Mouse (Mus musculus) CH12.LX (cell line): ENCODE results near the gene Alx3. TPM values are rescaled to one million over a fixed set of nuclear protein-coding genes. Genes with fewer than 3 reads are reported as not detected.

Experiments
- DNase-seq: peaks from one replicate; pipeline ENCODE4 v3.0.0-alpha.2; 2013; ENCODE audit errors: extremely low read depth
- H3K27ac ChIP-seq: 2 replicates; pipeline ENCODE4 v1.5.1; 2012; ENCODE audit warnings: low read depth, mild to moderate bottlenecking, control low read depth, moderate library complexity; ENCODE audit not compliant: insufficient read depth
- H3K27me3 ChIP-seq: replicated peaks from 2 replicates; pipeline ENCODE3; 2012; ENCODE audit warnings: inconsistent platforms
- H3K36me3 ChIP-seq, 2 experiments: replicated peaks in 1 of 2; 2 replicates each; pipeline versions ENCODE3 to v1.6.1; 2012; ENCODE audit warnings: inconsistent platforms in 1 of 2, low read length in 1 of 2, mild to moderate bottlenecking in 1 of 2, mixed read lengths in 1 of 2, moderate library complexity in 1 of 2; ENCODE audit not compliant: control insufficient read depth in 1 of 2, insufficient read depth in 1 of 2
- H3K4me1 ChIP-seq, 2 experiments: 2 replicates each; pipeline ENCODE4 v1.6.1; 2012; ENCODE audit warnings: inconsistent platforms in 1 of 2, moderate library complexity in 1 of 2; ENCODE audit not compliant: insufficient read depth in 2 of 2, control insufficient read depth in 1 of 2
- H3K4me2 ChIP-seq: 2 replicates; pipeline ENCODE4 v1.6.1; 2012; ENCODE audit warnings: low read depth, mild to moderate bottlenecking, control low read depth; ENCODE audit not compliant: poor library complexity, insufficient read depth, severe bottlenecking
- H3K4me3 ChIP-seq, 3 experiments: fragments of 150-350 bp in 1 of 3; sonication (generic) in 1 of 3; replicated peaks in 1 of 3; 2 replicates each; pipeline versions ENCODE3 to v1.5.1; 2011 to 2012; ENCODE audit warnings: low read depth in 2 of 3, low read length in 2 of 3, mild to moderate bottlenecking in 2 of 3, moderate library complexity in 2 of 3, control low read depth in 1 of 3, improper control_type of control experiment in 1 of 3, inconsistent platforms in 1 of 3, mixed read lengths in 1 of 3; ENCODE audit not compliant: poor library complexity in 1 of 3
- H3K79me2 ChIP-seq: replicated peaks from 2 replicates; pipeline ENCODE4 v1.6.1; 2012; ENCODE audit warnings: mild to moderate bottlenecking, moderate library complexity; ENCODE audit not compliant: control insufficient read depth, poor library complexity, insufficient read depth, severe bottlenecking; ENCODE audit errors: extremely low read depth
- H3K9ac ChIP-seq: 2 replicates; pipeline ENCODE4 v1.6.1; 2012; ENCODE audit warnings: low read depth, mild to moderate bottlenecking, control low read depth, moderate library complexity; ENCODE audit not compliant: insufficient read depth
- H3K9me3 ChIP-seq: replicated peaks from 2 replicates; pipeline ENCODE3; 2012; ENCODE audit warnings: low read length, inconsistent platforms, mixed read lengths
- CHD1 ChIP-seq: IDR thresholded peaks from 2 replicates; pipeline ENCODE4 v1.6.1; 2012; ENCODE audit warnings: low read depth, low read length, improper control_type of control experiment, inconsistent platforms
- CHD2 ChIP-seq: IDR thresholded peaks from 2 replicates; pipeline ENCODE4 v1.6.1; 2011; ENCODE audit warnings: low read length, improper control_type of control experiment
- CTCF ChIP-seq, 2 experiments: IDR thresholded peaks in 1 of 2; conservative IDR thresholded peaks in 1 of 2; 2 replicates each; pipeline ENCODE4 v1.5.1; 2011 to 2012; ENCODE audit warnings: low read depth in 2 of 2, low read length in 2 of 2, improper control_type of control experiment in 1 of 2, inconsistent platforms in 1 of 2, mild to moderate bottlenecking in 1 of 2, moderate library complexity in 1 of 2
- ELF1 ChIP-seq: IDR thresholded peaks from 2 replicates; pipeline ENCODE4 v1.6.1; 2014; ENCODE audit warnings: low read depth, mild to moderate bottlenecking, inconsistent platforms, low read length, improper control_type of control experiment
- EP300 ChIP-seq: IDR thresholded peaks from 2 replicates; pipeline ENCODE4 v1.6.1; 2011; ENCODE audit warnings: low read length, improper control_type of control experiment
- ETS1 ChIP-seq: conservative IDR thresholded peaks from 2 replicates; pipeline ENCODE4 v1.6.1; 2012; ENCODE audit warnings: low read depth, mild to moderate bottlenecking, inconsistent platforms, low read length, improper control_type of control experiment, moderate library complexity
- IRF4 ChIP-seq: IDR thresholded peaks from 2 replicates; pipeline ENCODE4 v1.6.1; 2014; ENCODE audit warnings: low read depth, mild to moderate bottlenecking, inconsistent platforms, low read length, improper control_type of control experiment
- JUN ChIP-seq: IDR thresholded peaks from 2 replicates; pipeline ENCODE4 v1.6.1; 2011; ENCODE audit warnings: low read depth, mild to moderate bottlenecking, low read length, improper control_type of control experiment, moderate library complexity; ENCODE audit not compliant: insufficient read depth
- JUND ChIP-seq: conservative IDR thresholded peaks from 2 replicates; pipeline ENCODE4 v1.6.1; 2011; ENCODE audit warnings: low read depth, low read length, improper control_type of control experiment
- KAT2A ChIP-seq: IDR thresholded peaks from 2 replicates; pipeline ENCODE4 v1.6.1; 2012; ENCODE audit warnings: low read length, improper control_type of control experiment, inconsistent platforms; ENCODE audit not compliant: insufficient replicate concordance
- MAZ ChIP-seq: IDR thresholded peaks from 2 replicates; pipeline ENCODE4 v1.6.1; 2012; ENCODE audit warnings: low read depth, mild to moderate bottlenecking, inconsistent platforms, low read length, improper control_type of control experiment, moderate library complexity
- MYC ChIP-seq: IDR thresholded peaks from 2 replicates; pipeline ENCODE4 v1.6.1; 2011; ENCODE audit warnings: low read depth, mild to moderate bottlenecking, improper control_type of control experiment, low read length
- NRF1 ChIP-seq: IDR thresholded peaks from 2 replicates; pipeline ENCODE4 v1.6.1; 2014; ENCODE audit warnings: low read depth, mild to moderate bottlenecking, inconsistent platforms, low read length, improper control_type of control experiment, moderate library complexity
- POLR2A ChIP-seq: IDR thresholded peaks from 2 replicates; pipeline ENCODE4 v1.6.1; 2011; ENCODE audit warnings: low read depth, mild to moderate bottlenecking, improper control_type of control experiment, low read length
- POLR2AphosphoS2 ChIP-seq: IDR thresholded peaks from 2 replicates; pipeline ENCODE4 v1.6.1; 2011; ENCODE audit warnings: low read depth, low read length, improper control_type of control experiment
- RAD21 ChIP-seq: IDR thresholded peaks from 2 replicates; pipeline ENCODE4 v1.6.1; 2011; ENCODE audit warnings: low read depth, mild to moderate bottlenecking, low read length, improper control_type of control experiment, moderate library complexity
- SMC3 ChIP-seq: IDR thresholded peaks from 2 replicates; pipeline ENCODE4 v1.6.1; 2011; ENCODE audit warnings: low read depth, low read length, improper control_type of control experiment
- TBP ChIP-seq: conservative IDR thresholded peaks from 2 replicates; pipeline ENCODE4 v1.6.1; 2011; ENCODE audit warnings: low read depth, low read length, improper control_type of control experiment
- USF2 ChIP-seq: conservative IDR thresholded peaks from 2 replicates; pipeline ENCODE4 v1.6.1; 2011; ENCODE audit warnings: low read depth, low read length, improper control_type of control experiment
- ZC3H11A ChIP-seq: IDR thresholded peaks from 2 replicates; pipeline ENCODE4 v1.6.1; 2012; ENCODE audit warnings: low read depth, mild to moderate bottlenecking, inconsistent platforms, low read length, improper control_type of control experiment
- ZMIZ1 ChIP-seq: IDR thresholded peaks from 2 replicates; pipeline ENCODE4 v1.6.1; 2012; ENCODE audit warnings: low read depth, mild to moderate bottlenecking, inconsistent platforms, low read length, improper control_type of control experiment
- ZNF384 ChIP-seq: IDR thresholded peaks from 2 replicates; pipeline ENCODE4 v1.6.1; 2012; ENCODE audit warnings: low read depth, low read length, improper control_type of control experiment, inconsistent platforms
- dilution Hi-C: fragments of 300-500 bp; cut with MboI; formaldehyde crosslinking; loops from 2 replicates; pipeline ENCODE4 v1.14.3; 2020; ENCODE audit warnings: low sequenced_read_pairs; ENCODE audit not compliant: extremely low pct_unique_long_range_greater_than_20kb, extremely low pct_ligation_motif_present
- in situ Hi-C: fragments of 300-500 bp; cut with MboI; formaldehyde crosslinking; loops from 3 replicates; pipeline ENCODE4 v1.14.3; 2019; ENCODE audit warnings: low sequenced_read_pairs, low pct_ligation_motif_present, low pct_unique_long_range_greater_than_20kb, mixed read lengths
- polyA plus RNA-seq: library from polyadenylated mRNA; unstranded; fragments of >175 nt; gene quantifications from 2 replicates; pipeline ENCODE4 v1.2.1, GENCODE M21; 2012; ENCODE audit warnings: low read depth; ENCODE audit not compliant: insufficient read length
- total RNA-seq, 2 experiments: library from RNA; depleted of rRNA; stranded (reverse); fragments of 300-350 nt in 1 of 2; fragments of >200 nt in 1 of 2; gene quantifications; 2 replicates each; pipeline ENCODE4 v1.2.3; 2012 to 2014

The Alx3 gene
- total and polyA plus RNA-seq, 3 experiments = not detected

DNA sequence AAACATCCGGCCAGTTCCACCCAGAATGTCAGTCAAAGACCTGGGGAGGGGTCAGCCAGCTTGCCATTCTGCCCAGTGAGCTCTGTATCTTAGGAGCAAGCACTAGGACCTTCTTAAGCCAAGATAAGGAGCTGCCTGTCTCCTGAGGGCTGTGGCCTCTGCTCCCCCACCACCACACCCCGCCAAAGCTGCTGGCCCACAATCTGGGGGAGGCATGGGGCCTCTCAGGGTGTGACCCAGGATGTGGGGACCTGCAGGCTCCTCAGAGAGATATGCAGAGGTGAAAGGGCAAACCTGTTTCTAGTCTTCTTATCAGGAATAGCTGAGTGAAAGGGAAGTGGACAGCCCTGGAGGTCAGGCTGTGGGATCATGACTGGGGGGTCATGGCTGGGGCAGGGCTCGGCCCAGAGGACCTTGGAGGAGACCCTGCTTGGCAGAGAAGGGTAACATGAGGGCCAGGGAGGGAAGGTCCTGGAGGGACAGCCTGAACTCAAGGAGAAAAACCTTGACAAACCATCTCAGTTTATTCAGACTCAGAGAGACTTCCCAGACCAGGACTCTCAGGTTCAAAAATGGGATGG is 16.9 kb upstream of the Alx3 start:
- H3K27me3 ChIP-seq = peaks cover 2% of the 10 kb centered on the region
- no peaks in the 10 kb centered on the region for H3K9me3 ChIP-seq
- no peak overlapping the region for H3K4me2 ChIP-seq
- in situ Hi-C loops = loop anchor here (5.0 kb wide), 1 partner anchor 34 kb away; no protein-coding TSS in a partner anchor
- no peak for TF ChIP-seq NRF1
- no peak for TF ChIP-seq MYC
- TF ChIP-seq MAZ = no peak
- TF ChIP-seq ZC3H11A = no peak
- TF ChIP-seq ZNF384 = no peak
- no peak for TF ChIP-seq ELF1
- TF ChIP-seq USF2 = no peak
- no peak for TF ChIP-seq ETS1
- no peak for TF ChIP-seq KAT2A
- no peak for TF ChIP-seq CHD2
- TF ChIP-seq RAD21 = no peak
- no peak for TF ChIP-seq POLR2AphosphoS2
- TF ChIP-seq CHD1 = no peak
- no peak for TF ChIP-seq TBP
- no peak for TF ChIP-seq POLR2A
- no peak for TF ChIP-seq EP300
- no peak for TF ChIP-seq ZMIZ1
- TF ChIP-seq JUND = no peak
- TF ChIP-seq IRF4 = no peak
- H3K4me3 ChIP-seq = no peak overlapping the region
- H3K9ac ChIP-seq = no peak overlapping the region
- peak; percentile 8 for DNase-seq
- H3K27ac ChIP-seq = no peak overlapping the region
- H3K36me3 ChIP-seq = no peaks in the 10 kb centered on the region
- no peaks in the 10 kb centered on the region for H3K79me2 ChIP-seq
- dilution Hi-C loops = no loop called here
- H3K4me1 ChIP-seq = peaks cover 2 to 27% of the 10 kb centered on the region in 2 experiments; a peak in 3 of 4 replicates

DNA sequence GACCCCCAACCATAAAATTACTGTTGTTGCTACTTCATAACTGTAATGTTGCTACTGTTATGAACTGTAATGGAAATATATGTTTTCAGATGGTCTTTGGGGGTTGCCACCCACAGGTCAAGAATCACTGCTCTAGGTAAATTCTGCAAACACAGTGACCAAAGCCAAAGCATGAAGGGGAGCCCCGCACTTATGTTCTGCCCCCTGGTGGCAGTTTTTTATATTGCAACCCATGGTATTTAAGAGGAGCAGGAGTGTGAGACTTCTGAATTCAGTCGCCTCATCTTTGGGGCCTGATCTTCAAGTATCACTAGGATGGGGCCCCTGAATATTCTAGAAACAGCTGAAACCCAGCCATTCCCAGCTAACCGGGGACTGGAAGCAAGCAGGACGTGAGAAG is 15.4 kb upstream of the Alx3 start:
- dilution Hi-C loops = no loop called here

More for the DNA sequence above, 15.4 kb upstream of the Alx3 start:
- peaks cover 2 to 27% of the 10 kb centered on the region in 2 experiments; a peak in 3 of 4 replicates for H3K4me1 ChIP-seq
- DNase-seq = peak; percentile 71
- peak; percentile 46 for TF ChIP-seq RAD21
- no peak for TF ChIP-seq JUN
- peak; percentile 83 for TF ChIP-seq SMC3
- peak; percentile 43 to 80; a peak in 3 of 4 replicates for TF ChIP-seq CTCF (conservative IDR thresholded peaks at IDR 0.05 in 1 of 2, IDR thresholded peaks at IDR 0.05 in 1 of 2; ENCODE audit: low read depth in 2 of 2, low read length in 2 of 2)
- in situ Hi-C loops = loop anchor here (5.0 kb wide), 1 partner anchor 33 kb away; no protein-coding TSS in a partner anchor
- no peaks in the 10 kb centered on the region for H3K9me3 ChIP-seq
- H3K79me2 ChIP-seq = no peaks in the 10 kb centered on the region
- no peak overlapping the region for H3K27ac ChIP-seq
- H3K4me2 ChIP-seq = no peak overlapping the region
- H3K36me3 ChIP-seq = no peaks in the 10 kb centered on the region
- H3K4me3 ChIP-seq = no peak overlapping the region
- peaks cover 2% of the 10 kb centered on the region for H3K27me3 ChIP-seq
- H3K9ac ChIP-seq = no peak overlapping the region
